Mouse (Mus musculus) limb, embryonic 15.5 days (tissue): Measurements from ENCODE around the gene Mien1. TPM values are rescaled to one million over a fixed set of nuclear protein-coding genes. Genes with fewer than 3 reads are reported as not detected.

Experiments used
- ATAC-seq: fragments of 200-750 bp; cut with Nextera tagmentation; 2 replicates; pipeline ENCODE4 v1.8.0; 2017; ENCODE audit warnings: low read depth, moderate TSS enrichment; ENCODE audit not compliant: insufficient number of reproducible peaks, low FRiP score, low TSS enrichment
- H3K27ac ChIP-seq: fragments of 300-500 bp; sonication (generic); 2 replicates; pipeline ENCODE4 v1.5.1; 2015; ENCODE audit warnings: moderate library complexity, mild to moderate bottlenecking, inconsistent platforms
- H3K27me3 ChIP-seq: fragments of 300-500 bp; sonication (generic); 2 replicates; pipeline ENCODE4 v1.6.1; 2015; ENCODE audit warnings: inconsistent platforms
- H3K36me3 ChIP-seq: fragments of 300-500 bp; sonication (generic); 2 replicates; pipeline ENCODE4 v1.6.1; 2015; ENCODE audit warnings: inconsistent platforms
- H3K4me1 ChIP-seq: fragments of 300-500 bp; sonication (generic); 2 replicates; pipeline ENCODE4 v1.6.1; 2015; ENCODE audit warnings: inconsistent platforms
- H3K4me2 ChIP-seq: fragments of 300-500 bp; sonication (generic); 2 replicates; pipeline ENCODE4 v1.6.1; 2015; ENCODE audit warnings: mild to moderate bottlenecking, inconsistent platforms
- H3K4me3 ChIP-seq: fragments of 300-500 bp; sonication (generic); 2 replicates; pipeline ENCODE4 v1.5.1; 2015; ENCODE audit warnings: mild to moderate bottlenecking, inconsistent platforms
- H3K9ac ChIP-seq: fragments of 300-500 bp; sonication (generic); 2 replicates; pipeline ENCODE4 v1.6.1; 2015; ENCODE audit warnings: inconsistent platforms
- H3K9me3 ChIP-seq: fragments of 300-500 bp; sonication (generic); 2 replicates; pipeline ENCODE4 v1.6.1; 2016; ENCODE audit warnings: inconsistent platforms
- WGBS: fragments of 180-500 bp; shearing (Covaris S2); methylation state at CpG from one replicate; pipeline ENCODE4 v1.1.7; 2015; 5-methylcytosine and 5-hydroxymethylcytosine counted together
- polyA plus RNA-seq: library from polyadenylated mRNA; unstranded; fragments of >200 nt; fragmentation: Nextera tagmentation; extraction: Ambion mirVana; gene quantifications from 2 replicates; pipeline ENCODE4 v1.2.1, GENCODE M21; 2015

Mien1 gene
- polyA plus RNA-seq, 1 experiment from 2014 or later = 100 TPM

DNA sequence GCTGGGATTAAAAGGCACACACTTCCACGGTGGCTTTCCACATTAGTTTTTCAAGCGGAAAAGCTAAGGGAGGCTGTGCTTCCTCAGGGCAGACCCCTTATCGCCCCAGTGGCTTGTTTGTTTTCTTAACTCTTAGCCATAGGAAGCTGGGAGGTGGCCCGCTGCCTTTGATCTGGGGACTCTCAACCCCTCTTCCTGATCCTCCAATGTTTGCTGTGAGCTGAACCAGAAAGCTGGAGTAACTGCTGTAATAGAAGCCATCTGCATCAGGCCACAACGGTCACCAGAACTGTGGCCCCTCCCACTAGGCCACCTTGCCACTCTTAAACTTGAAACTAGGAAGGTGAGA, 7.4 kb upstream of the Mien1 start, which contains the start of gene Grb7:
Gene Grb7 (plus strand): TSS at position 182 of the 349 bp plus-strand sequence.
- Histone ChIP-seq H3K27ac (no peak within 1 kb of the TSS), H3K4me1 (peaks cover 20% of the 10 kb centered on the region), H3K27me3 (peaks cover 39% of the 10 kb centered on the region), H3K4me2 (peak within 1 kb of the TSS; percentile 28), H3K9ac (no peak within 1 kb of the TSS), H3K4me3 (peak within 1 kb of the TSS; percentile 29), H3K9me3 (no peaks in the 10 kb centered on the region), H3K36me3 (no peaks in the 10 kb centered on the region)
- WGBS = 11% methylated on average over 5 of the region's 5 CpGs
- no peak for ATAC-seq

DNA sequence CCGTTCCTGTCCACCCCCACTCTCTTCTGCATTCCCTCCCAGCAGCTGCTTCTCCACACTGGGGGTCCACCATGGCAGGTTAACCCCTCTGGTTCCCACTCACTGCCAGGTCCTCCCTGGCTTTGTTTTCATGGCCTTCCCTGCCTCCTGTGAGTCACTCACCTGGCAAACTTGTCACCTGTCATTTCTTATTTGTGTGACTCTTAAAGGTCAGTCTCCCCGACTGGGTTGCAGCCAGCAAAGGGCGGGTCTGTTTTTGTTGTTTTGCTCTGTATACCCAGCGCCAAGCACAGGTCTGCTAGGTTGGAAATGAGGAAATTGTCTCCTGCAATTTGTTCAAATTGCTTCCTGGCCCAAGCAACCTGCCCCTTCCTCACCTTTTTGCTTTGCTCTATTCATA, 6.9 kb upstream of the Mien1 start:
- H3K4me2 ChIP-seq = no peak overlapping the region
- WGBS = 34% methylated on average over 4 of the region's 4 CpGs
- H3K4me1 ChIP-seq = peaks cover 20% of the 10 kb centered on the region
- peaks cover 39% of the 10 kb centered on the region for H3K27me3 ChIP-seq
- H3K9ac ChIP-seq = no peak overlapping the region
- H3K9me3 ChIP-seq = no peaks in the 10 kb centered on the region
- no peak overlapping the region for H3K4me3 ChIP-seq
- no peak overlapping the region for H3K27ac ChIP-seq
- H3K36me3 ChIP-seq = no peaks in the 10 kb centered on the region
- no peak for ATAC-seq

DNA sequence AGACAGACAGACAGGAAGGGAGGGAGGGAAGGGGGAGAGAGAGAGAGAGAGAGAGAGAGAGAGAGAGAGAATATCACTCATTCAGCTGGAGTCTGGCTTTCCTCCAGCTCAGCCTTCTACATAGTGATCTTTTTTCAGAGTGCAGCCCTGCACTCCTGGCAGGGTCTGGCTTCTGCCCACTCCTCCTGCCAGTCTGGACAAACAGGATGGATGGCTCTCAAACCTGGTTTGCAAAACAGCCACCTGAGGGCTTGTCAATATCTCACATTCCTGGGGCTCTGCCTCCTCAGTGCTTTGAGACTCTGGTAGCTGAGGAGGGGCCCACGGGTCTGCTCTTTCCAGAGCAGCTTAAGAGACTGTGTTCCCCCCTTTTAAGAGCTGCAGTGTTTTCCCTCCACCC, 6.4 kb upstream of the Mien1 start:
- Histone ChIP-seq H3K4me1 (peaks cover 17% of the 10 kb centered on the region), H3K36me3 (no peaks in the 10 kb centered on the region), H3K27ac (no peak overlapping the region), H3K27me3 (peaks cover 39% of the 10 kb centered on the region), H3K4me3 (no peak overlapping the region), H3K9me3 (no peaks in the 10 kb centered on the region), H3K4me2 (no peak overlapping the region), H3K9ac (no peak overlapping the region)
- WGBS = 23% methylated on average over 1 of the region's 1 CpGs
- ATAC-seq = no peak

DNA sequence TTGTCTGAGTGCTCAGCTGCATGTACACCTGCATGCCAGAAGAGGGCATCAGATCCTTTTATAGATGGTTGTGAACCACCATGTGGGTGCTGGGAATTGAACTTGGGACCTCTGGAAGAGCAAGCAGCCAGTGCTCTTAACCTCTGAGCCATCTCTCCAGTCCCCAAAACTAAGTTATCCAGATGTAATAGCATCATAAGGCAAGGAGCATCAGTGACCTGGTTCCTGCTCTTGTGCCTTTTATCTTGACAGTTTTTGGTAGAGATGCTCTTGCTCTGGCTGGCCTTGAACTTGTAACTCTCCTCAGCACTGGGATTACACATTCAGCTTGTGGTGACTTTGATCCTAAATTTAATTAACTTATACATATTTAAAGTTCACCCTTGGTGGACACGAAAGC, 4.9 kb upstream of the Mien1 start:
- Histone ChIP-seq H3K27me3 (peaks cover 35% of the 10 kb centered on the region), H3K9ac (no peak overlapping the region), H3K36me3 (no peaks in the 10 kb centered on the region), H3K9me3 (no peaks in the 10 kb centered on the region), H3K4me1 (peaks cover 16% of the 10 kb centered on the region), H3K4me3 (no peak overlapping the region), H3K27ac (no peak overlapping the region), H3K4me2 (no peak overlapping the region)
- WGBS = 89% methylated on average over 1 of the region's 1 CpGs
- ATAC-seq = no peak

DNA sequence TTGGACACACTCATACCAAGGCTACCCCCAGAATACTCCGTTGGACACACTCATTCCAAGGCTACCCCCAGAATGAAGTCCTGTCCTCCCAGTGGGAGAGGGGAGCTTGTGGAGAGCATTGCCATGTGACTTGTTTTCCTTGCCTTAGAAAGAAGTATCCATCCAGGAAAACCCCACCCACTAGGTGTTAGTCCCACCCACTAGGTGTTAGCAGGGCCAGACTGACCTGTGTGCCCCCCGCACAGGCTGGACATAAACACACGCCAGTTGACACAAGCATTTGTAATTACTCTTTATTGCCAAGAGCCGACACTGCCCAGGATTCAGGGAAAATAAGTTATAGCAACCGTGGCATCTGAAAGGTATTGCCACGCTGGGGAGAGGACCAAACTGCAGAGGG, 1.4 kb downstream of the Mien1 start:
- Histone ChIP-seq H3K4me1 (peaks cover 12% of the 10 kb centered on the region), H3K9me3 (no peaks in the 10 kb centered on the region), H3K9ac (no peak overlapping the region), H3K36me3 (peaks cover 43% of the 10 kb centered on the region), H3K27me3 (no peaks in the 10 kb centered on the region), H3K27ac (no peak overlapping the region), H3K4me3 (0 out of 2 replicates have a peak overlapping the region, but pooled peaks have one; percentile 81), H3K4me2 (no peak overlapping the region)
- 77% methylated on average over 6 of the region's 6 CpGs for WGBS
- ATAC-seq = no peak

DNA sequence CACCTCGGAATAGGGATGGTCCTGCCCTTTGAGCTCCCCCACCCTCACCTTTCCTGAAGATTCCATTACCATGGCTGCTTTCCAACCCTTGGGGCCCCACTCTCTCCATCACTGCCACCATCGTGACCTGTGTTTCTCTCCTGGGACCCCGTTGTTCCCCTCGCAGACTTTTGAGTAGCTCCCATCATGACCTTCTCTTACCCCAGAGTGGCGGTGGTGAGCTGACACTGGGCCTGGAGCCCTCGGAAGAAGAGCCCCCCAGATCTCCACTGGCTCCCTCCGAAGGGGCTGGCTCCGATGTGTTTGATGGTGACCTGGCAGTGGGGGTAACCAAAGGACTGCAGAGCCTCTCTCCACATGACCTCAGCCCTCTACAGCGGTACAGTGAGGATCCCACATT, 3.1 kb downstream of the Mien1 start:
- Histone ChIP-seq H3K4me1 (peaks cover 12% of the 10 kb centered on the region), H3K4me3 (no peak overlapping the region), H3K27me3 (no peaks in the 10 kb centered on the region), H3K4me2 (no peak overlapping the region), H3K27ac (no peak overlapping the region), H3K9me3 (no peaks in the 10 kb centered on the region), H3K9ac (no peak overlapping the region), H3K36me3 (peaks cover 60% of the 10 kb centered on the region)
- no peak for ATAC-seq
- 95% methylated on average over 9 of the region's 9 CpGs for WGBS

DNA sequence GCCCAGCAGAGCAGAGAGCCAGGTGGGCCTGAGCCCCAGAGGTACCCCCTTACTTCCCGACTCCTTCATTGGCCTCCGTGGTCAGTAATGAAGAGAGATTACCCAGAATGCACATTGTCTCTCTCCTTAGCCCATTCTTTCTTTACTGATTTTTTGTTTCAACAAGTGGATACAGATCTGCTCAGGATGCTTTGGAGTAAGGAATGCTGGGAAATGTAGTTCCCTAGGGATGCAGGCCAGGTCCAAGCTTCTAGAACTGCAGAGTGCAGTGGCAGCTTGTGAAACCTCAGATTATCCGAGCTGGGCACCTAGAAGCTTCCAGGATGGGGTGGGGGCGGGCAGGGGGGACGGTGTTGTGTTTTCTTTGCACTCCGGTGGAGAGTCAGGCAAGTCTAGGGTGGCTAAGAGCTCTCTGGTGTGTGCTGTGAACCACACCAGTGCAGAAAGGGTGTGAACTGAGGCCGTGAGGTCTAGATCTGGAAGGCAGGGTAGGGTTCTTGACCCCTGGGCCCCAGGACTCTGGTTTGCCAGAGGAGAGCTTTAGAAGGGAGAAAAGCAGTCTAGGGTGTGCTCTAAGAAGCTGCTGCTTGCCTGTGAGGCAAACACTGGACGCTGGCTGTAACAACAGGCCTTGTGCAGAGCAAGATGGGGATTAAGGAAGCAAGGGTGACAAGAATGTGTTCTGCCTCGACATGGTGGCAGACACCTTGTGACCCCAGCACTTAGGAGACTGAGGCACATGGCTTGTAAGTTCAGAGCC, 6.9 kb downstream of the Mien1 start:
- H3K36me3 ChIP-seq = peaks cover 97% of the 10 kb centered on the region
- WGBS = 74% methylated on average over 9 of the region's 9 CpGs

DNA sequence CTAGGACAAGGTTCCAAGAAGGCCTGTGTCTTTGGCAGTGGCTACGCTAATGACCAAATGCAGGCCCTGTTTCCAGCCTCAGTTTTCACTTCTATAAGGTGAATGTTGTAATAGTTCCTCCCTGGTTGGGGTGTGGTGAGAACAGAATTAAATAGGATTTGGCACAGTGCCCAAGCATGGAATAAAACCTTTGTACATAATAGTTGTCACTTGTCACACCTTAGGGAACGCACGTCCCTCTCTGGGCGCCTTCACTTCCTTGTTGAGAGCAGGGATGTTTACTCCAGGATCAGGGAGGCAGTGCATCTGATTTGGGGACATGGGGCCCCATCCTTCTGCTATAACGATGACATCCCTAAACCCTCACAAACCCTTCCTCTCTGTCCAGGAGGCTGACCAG, 10.4 kb downstream of the Mien1 start:
- peaks cover 97% of the 10 kb centered on the region for H3K36me3 ChIP-seq
- H3K27ac ChIP-seq = 0 out of 2 replicates have a peak overlapping the region, but pooled peaks have one; percentile 57
- no peak overlapping the region for H3K9ac ChIP-seq
- no peaks in the 10 kb centered on the region for H3K9me3 ChIP-seq
- H3K27me3 ChIP-seq = no peaks in the 10 kb centered on the region
- no peak for ATAC-seq
- no peak overlapping the region for H3K4me3 ChIP-seq
- 73% methylated on average over 5 of the region's 5 CpGs for WGBS
- H3K4me1 ChIP-seq = 0 out of 2 replicates have a peak, but pooled peaks cover 3% of the 10 kb centered on the region
- no peak overlapping the region for H3K4me2 ChIP-seq

More for the DNA sequence above, 6.9 kb downstream of the Mien1 start:
- Histone ChIP-seq H3K27ac (no peak overlapping the region), H3K27me3 (no peaks in the 10 kb centered on the region), H3K9me3 (no peaks in the 10 kb centered on the region), H3K4me3 (no peak overlapping the region), H3K4me1 (0 out of 2 replicates have a peak, but pooled peaks cover 3% of the 10 kb centered on the region), H3K9ac (no peak overlapping the region), H3K4me2 (no peak overlapping the region)
- ATAC-seq = no peak

DNA sequence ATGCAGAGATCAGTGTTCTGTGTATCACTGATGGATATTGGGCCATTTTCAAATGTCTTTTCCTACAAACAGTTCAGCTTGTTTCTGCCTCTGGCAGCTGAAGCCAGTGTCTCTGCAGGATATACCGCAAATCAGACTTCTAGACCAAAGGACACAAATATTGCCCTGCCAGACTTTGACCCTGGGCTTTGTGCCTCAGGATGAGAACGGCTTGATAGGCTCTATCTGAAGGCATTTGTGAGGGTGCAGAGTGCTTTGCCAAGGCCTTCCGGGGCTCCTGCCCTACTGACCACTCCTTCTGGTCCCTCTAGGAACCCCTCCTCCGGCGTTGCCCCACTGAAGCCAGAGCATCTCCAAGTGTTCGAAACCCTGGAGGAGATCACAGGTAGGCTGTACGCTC, 12.2 kb downstream of the Mien1 start:
- 0 out of 2 replicates have a peak, but pooled peaks cover 3% of the 10 kb centered on the region for H3K4me1 ChIP-seq
- WGBS = 92% methylated on average over 7 of the region's 7 CpGs
- H3K9ac ChIP-seq = no peak overlapping the region
- no peak for ATAC-seq
- peaks cover 98% of the 10 kb centered on the region for H3K36me3 ChIP-seq
- no peaks in the 10 kb centered on the region for H3K27me3 ChIP-seq
- H3K4me3 ChIP-seq = no peak overlapping the region
- H3K4me2 ChIP-seq = no peak overlapping the region
- no peak overlapping the region for H3K27ac ChIP-seq
- H3K9me3 ChIP-seq = no peaks in the 10 kb centered on the region

DNA sequence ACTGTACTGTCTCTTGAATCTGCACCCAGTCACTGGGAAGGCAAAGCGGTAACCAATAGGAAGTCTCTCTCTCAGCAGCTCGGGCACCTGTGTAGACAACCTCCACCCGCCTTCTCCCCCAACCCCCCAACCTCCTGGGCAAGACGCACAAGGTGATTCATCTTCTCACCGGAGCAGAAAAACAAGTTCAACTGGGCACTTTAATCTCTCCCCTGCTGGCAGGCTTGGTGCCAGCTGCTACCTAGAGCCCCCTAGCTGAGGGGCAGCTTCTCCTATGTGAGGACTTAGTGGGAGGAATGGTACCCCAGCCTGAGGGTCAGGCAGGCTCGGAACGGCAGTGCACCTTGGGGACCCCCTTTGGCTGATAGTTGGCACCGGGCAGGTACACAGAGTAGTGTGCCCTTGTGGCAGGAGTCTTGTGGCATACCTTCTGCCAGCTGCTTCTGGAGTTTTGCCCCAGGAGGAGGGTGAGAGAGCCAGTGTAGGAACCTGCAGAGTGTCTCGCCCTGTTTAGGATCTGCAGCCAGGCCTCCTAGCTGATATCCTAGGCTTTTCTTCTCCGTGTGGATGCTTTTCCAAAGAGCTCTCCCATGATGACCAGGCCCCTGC, 19.7 kb downstream of the Mien1 start:
- Histone ChIP-seq H3K9ac (no peak overlapping the region), H3K4me1 (peaks cover 45% of the 10 kb centered on the region), H3K4me2 (no peak overlapping the region), H3K27ac (peak overlapping the region; percentile 67), H3K36me3 (peaks cover 45% of the 10 kb centered on the region), H3K27me3 (no peaks in the 10 kb centered on the region), H3K4me3 (no peak overlapping the region), H3K9me3 (no peaks in the 10 kb centered on the region)
- ATAC-seq = no peak
- WGBS = 74% methylated on average over 10 of the region's 10 CpGs

DNA sequence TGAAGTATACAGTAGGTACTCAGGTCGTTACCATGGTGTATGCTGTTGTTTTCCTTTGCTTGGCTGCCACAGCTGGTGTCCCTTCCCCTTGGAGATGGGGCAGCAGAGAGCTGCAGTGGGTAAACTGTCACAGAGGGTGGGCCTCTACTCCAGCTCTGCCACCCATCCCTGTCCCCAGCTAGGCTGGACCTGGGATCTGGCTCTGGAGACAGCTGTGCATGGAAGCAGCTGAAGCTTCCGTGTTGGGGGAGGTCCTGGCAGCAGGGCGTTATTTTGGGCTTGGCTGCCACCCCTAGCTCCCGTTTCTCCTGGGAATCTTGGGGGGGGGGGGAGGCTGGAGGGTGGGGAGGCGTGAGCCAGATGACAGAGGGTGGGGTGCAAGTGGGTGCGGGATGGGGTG, 20.5 kb downstream of the Mien1 start:
- peaks cover 38% of the 10 kb centered on the region for H3K36me3 ChIP-seq
- H3K4me1 ChIP-seq = peaks cover 52% of the 10 kb centered on the region
- no peaks in the 10 kb centered on the region for H3K9me3 ChIP-seq
- no peak overlapping the region for H3K4me2 ChIP-seq
- H3K9ac ChIP-seq = no peak overlapping the region
- H3K27ac ChIP-seq = peak overlapping the region; percentile 67
- 52% methylated on average over 4 of the region's 6 CpGs for WGBS
- no peak for ATAC-seq
- no peak overlapping the region for H3K4me3 ChIP-seq
- no peaks in the 10 kb centered on the region for H3K27me3 ChIP-seq

DNA sequence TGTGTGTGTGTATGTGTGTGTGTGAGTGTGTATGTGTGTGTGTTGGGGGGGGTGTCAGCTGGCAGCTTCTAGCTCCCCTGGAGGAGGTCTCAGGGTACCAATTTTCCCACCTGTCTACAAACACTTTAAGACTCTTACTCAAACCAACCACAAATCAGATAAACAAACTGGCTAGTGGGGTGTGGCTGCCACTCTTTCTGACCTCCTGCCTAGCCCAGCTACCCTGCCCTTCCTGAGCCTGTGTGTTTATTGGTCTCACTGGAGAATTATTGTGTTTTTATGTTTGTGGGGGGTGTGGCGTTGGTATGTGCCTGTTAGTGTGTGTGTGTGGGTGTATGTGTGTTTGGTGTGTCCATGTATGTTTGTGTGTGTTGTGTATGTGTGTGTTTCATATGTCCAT, 21.7 kb downstream of the Mien1 start:
- H3K9me3 ChIP-seq = no peaks in the 10 kb centered on the region
- 52% methylated on average over 1 of the region's 1 CpGs for WGBS
- H3K4me2 ChIP-seq = no peak overlapping the region
- H3K4me1 ChIP-seq = peaks cover 53% of the 10 kb centered on the region
- H3K9ac ChIP-seq = no peak overlapping the region
- H3K27me3 ChIP-seq = no peaks in the 10 kb centered on the region
- H3K27ac ChIP-seq = 0 out of 2 replicates have a peak overlapping the region, but pooled peaks have one; percentile 43
- no peak for ATAC-seq
- peaks cover 26% of the 10 kb centered on the region for H3K36me3 ChIP-seq
- H3K4me3 ChIP-seq = no peak overlapping the region
